Mouse (Mus musculus) macrophage (primary cell): ENCODE measurements around the gene Mylk2. TPM values are rescaled to one million over a fixed set of nuclear protein-coding genes. Genes with fewer than 3 reads are reported as not detected.

Source experiments
- H3K27ac ChIP-seq: fragments of 350-480 bp; formaldehyde crosslinking; 2 replicates; pipeline ENCODE4 v1.9.0; 2021
- H3K36me3 ChIP-seq: fragments of 350-480 bp; formaldehyde crosslinking; 2 replicates; pipeline ENCODE4 v1.9.0; 2021; ENCODE audit errors: inconsistent target
- H3K4me3 ChIP-seq: fragments of 350-480 bp; formaldehyde crosslinking; 2 replicates; pipeline ENCODE4 v1.9.0; 2021; ENCODE audit errors: inconsistent target
- H3K79me2 ChIP-seq: fragments of 350-480 bp; formaldehyde crosslinking; 2 replicates; pipeline ENCODE4 v1.9.0; 2021; ENCODE audit errors: inconsistent target
- WGBS: methylation state at CpG from one replicate; pipeline ENCODE4 v1.1.7; 2026; ENCODE audit warnings: inconsistent platforms; ENCODE audit not compliant: missing documents; 5-methylcytosine and 5-hydroxymethylcytosine counted together
- polyA plus RNA-seq: library from polyadenylated mRNA; stranded (reverse); fragments of 250-400 nt; gene quantifications from 3 replicates; pipeline ENCODE4 v1.2.4, GENCODE M21; 2018; ENCODE audit warnings: inconsistent platforms
- total RNA-seq, 78 experiments: library from RNA; depleted of rRNA; stranded (reverse); fragments of 250-400 nt; gene quantifications; 1 replicate in 9 of 78; 2 replicates in 24 of 78; 3 replicates in 43 of 78; 4 replicates in 2 of 78; pipeline ENCODE4 v1.2.4; 2018; ENCODE audit warnings: inconsistent platforms in 56 of 78

Gene Mylk2
- total RNA-seq (2018; cell fraction: chromatin; rRNA removed): under 1 TPM in 3 of 26 experiments, not detected in 23; 0.16 to 0.94 (median 0.80) TPM
- under 1 TPM in 5 of 26 experiments, not detected in 21; 0.03 to 0.14 (median 0.04) TPM for total RNA-seq (2018; cell fraction: cytosol; rRNA removed)
- total RNA-seq (2018; cell fraction: nucleus; rRNA removed): 1 to 10 TPM in 1 of 26 experiments, under 1 TPM in 5, not detected in 20; 0.29 to 1.1 (median 0.36) TPM
- not detected in 3 replicates for polyA plus RNA-seq

- no peak within 1 kb of the TSS for H3K4me3 ChIP-seq
- H3K27ac ChIP-seq: no peak within 1 kb of the TSS
- no peaks in the 10 kb centered on the region for H3K79me2 ChIP-seq
- 56% methylated on average over 11 of the region's 12 CpGs for WGBS
- no peaks in the 10 kb centered on the region for H3K36me3 ChIP-seq
Measured at GRCm38 (mm10) chr2:152911031-152911430, at the start of gene Mylk2. Gene Mylk2, plus strand, starts transcription at chr2:152911352.

GRCm38 (mm10) chr2:152861891-152862290 lies 49.3 kb upstream of the Mylk2 start:
- 75% methylated on average over 1 of the region's 1 CpGs for WGBS
- no peak overlapping the region for H3K4me3 ChIP-seq
- H3K36me3 ChIP-seq: no peaks in the 10 kb centered on the region

GRCm38 (mm10) chr2:152862638-152863037 lies 48.5 kb upstream of the Mylk2 start:
- H3K4me3 ChIP-seq: no peak overlapping the region
- 98% methylated on average over 3 of the region's 3 CpGs for WGBS
- H3K36me3 ChIP-seq: no peaks in the 10 kb centered on the region
- H3K27ac ChIP-seq: no peak overlapping the region
- H3K79me2 ChIP-seq: peaks cover 75% of the 10 kb centered on the region

More at GRCm38 (mm10) chr2:152861891-152862290, 49.3 kb upstream of the Mylk2 start:
- Histone ChIP-seq H3K27ac (no peak overlapping the region), H3K79me2 (peaks cover 75% of the 10 kb centered on the region)

DNA sequence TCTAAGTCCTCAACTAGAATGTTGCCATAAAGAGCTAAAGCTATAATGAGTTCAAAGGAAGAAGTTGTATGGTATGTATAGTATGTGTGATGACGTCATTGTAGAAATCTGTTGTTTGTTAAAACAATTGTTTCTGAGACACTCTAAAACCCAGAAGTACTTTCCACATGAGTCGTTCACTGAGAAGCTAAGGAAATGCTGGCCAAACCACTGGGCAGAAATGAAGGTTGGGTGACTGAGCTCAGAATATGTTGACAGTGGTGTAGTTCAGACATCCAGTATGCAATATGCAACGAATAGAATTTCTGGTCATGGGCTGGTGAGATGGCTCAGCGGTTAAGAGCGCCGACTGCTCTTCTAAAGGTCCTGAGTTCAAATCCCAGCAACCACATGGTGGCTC lies 47.8 kb upstream of the Mylk2 start:
- Histone ChIP-seq H3K79me2 (peaks cover 75% of the 10 kb centered on the region), H3K27ac (no peak overlapping the region), H3K4me3 (no peak overlapping the region), H3K36me3 (no peaks in the 10 kb centered on the region)
- 92% methylated on average over 6 of the region's 6 CpGs for WGBS

DNA sequence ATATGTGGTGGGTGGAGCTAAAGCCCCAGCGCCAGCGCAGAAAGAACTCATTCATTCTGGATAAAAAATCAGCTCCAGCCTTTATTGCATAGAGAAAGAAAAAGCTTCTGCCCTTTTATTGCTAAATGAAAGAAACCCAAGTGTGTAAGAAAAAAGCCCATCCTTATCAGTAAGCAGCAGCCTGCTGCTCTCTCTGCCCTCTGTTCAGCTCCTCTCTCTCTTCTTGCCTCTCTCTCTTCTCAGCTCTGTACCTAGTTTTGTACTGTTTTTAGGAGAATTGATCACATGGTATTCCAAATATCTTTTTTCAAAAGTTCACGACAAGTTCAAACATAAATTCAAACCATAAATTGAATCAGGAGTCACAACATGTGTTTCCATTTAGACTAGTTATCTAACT lies 32.9 kb upstream of the Mylk2 start:
- 98% methylated on average over 3 of the region's 3 CpGs for WGBS
- Histone ChIP-seq H3K4me3 (no peak overlapping the region), H3K36me3 (no peaks in the 10 kb centered on the region), H3K79me2 (no peaks in the 10 kb centered on the region), H3K27ac (no peak overlapping the region)

- no peaks in the 10 kb centered on the region for H3K79me2 ChIP-seq
- no peak overlapping the region for H3K4me3 ChIP-seq
- H3K36me3 ChIP-seq: 0 out of 2 replicates have a peak, but pooled peaks cover 16% of the 10 kb centered on the region
- H3K27ac ChIP-seq: no peak overlapping the region
- 71% methylated on average over 13 of the region's 13 CpGs for WGBS
Measured at GRCm38 (mm10) chr2:152880898-152881297, 30.3 kb upstream of the Mylk2 start.

GRCm38 (mm10) chr2:152884101-152884645 lies 27.0 kb upstream of the Mylk2 start:
- WGBS: 97% methylated on average over 6 of the region's 6 CpGs
- Histone ChIP-seq H3K79me2 (no peaks in the 10 kb centered on the region), H3K4me3 (no peak overlapping the region), H3K27ac (no peak overlapping the region), H3K36me3 (0 out of 2 replicates have a peak, but pooled peaks cover 24% of the 10 kb centered on the region)

DNA sequence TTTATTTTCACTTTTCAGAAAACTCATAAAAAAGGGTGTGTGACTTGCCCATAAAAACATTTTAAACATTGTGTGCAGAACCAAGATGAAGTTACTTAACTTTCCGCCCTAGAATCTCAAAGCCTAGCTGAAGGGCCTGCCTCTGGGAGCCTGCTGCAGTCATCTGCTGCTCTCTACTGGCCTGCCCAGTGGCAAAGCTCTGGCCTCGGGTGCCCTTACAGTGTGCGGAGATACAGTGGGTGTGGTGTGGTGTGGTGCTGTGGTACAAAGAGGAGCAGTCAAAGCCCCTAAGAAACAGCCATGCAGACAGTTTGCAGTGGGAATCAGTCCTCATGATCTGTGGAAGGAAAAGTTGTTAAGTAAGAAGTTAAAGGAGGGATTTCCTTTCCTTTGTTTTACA lies 23.9 kb upstream of the Mylk2 start:
- H3K4me3 ChIP-seq: no peak overlapping the region
- no peak overlapping the region for H3K27ac ChIP-seq
- H3K36me3 ChIP-seq: peaks cover 36% of the 10 kb centered on the region; the same call in 1 of the 2 replicates
- no peaks in the 10 kb centered on the region for H3K79me2 ChIP-seq
- 95% methylated on average over 3 of the region's 3 CpGs for WGBS

DNA sequence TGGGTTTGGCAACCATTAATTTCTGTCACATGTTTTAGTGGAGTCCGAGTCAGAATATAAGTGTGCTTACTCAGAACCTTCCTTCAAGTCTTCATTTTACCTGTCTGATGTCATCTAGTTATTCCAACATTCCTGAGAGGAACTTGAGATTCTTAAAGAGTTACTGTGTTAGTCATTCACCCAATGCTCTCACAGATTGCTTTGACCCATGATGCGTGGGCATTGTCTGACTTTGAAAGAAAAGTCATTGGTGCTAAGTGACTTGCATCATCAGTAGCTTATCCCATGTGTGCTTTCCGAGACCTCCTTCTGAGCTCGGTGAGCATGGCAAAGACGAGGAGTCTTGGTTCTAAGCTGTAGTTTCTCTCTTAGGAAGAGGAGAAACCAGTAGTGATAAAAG lies 22.4 kb upstream of the Mylk2 start:
- WGBS: 92% methylated on average over 5 of the region's 5 CpGs
- Histone ChIP-seq H3K79me2 (no peaks in the 10 kb centered on the region), H3K36me3 (peaks cover 40% of the 10 kb centered on the region; the same call in 1 of the 2 replicates), H3K27ac (no peak overlapping the region), H3K4me3 (no peak overlapping the region)

DNA sequence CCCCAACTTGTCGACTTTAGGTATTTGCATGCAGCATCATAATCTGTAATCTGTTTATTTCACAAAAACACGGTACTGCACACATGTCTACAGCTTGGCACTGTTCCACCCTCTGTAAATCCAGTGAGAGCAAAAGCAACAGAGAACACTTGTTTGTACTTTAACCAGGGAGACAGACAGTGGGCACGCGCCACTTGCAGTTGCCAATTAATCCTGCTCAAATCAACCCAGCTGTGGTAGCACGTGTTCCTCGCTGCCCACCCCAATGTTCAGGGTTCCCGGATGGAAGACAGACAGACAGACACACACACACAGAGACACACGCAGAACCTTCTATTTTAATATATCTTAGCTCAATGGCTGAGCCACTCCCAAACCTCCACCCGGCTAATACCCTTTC lies 15.3 kb upstream of the Mylk2 start:
- no peak overlapping the region for H3K27ac ChIP-seq
- H3K4me3 ChIP-seq: no peak overlapping the region
- no peaks in the 10 kb centered on the region for H3K79me2 ChIP-seq
- WGBS: 93% methylated on average over 9 of the region's 9 CpGs
- peaks cover 8% of the 10 kb centered on the region; the same call in 1 of the 2 replicates for H3K36me3 ChIP-seq

GRCm38 (mm10) chr2:152896926-152897325 lies 14.2 kb upstream of the Mylk2 start:
- Histone ChIP-seq H3K4me3 (no peak overlapping the region), H3K79me2 (no peaks in the 10 kb centered on the region), H3K27ac (no peak overlapping the region), H3K36me3 (peaks cover 5% of the 10 kb centered on the region; the same call in 1 of the 2 replicates)
- 84% methylated on average over 3 of the region's 3 CpGs for WGBS

DNA sequence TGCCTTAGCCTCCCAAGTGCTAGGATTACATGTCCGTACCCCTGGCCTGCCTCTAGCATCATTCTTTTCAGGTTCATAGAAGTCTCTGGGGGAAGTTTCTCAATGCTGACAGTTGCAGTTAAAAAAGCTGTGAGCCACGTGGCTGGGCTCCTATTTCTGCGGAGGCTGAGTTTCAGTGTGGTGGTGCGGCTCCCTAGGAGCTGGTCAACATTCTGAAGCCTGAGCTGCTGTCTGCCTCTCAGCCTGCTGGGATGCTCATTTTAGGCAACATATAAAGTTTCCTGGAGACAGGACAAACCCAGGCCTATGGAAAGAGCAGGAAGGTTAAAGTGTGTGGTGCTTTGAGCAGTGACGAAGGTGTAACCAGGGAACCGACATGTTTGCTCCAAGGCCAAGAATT lies 12.1 kb upstream of the Mylk2 start:
- whole genome bisulfite sequencing: 92% methylated on average over 6 of the region's 6 CpGs
- Histone ChIP-seq H3K36me3 (no peaks in the 10 kb centered on the region), H3K27ac (no peak overlapping the region), H3K79me2 (no peaks in the 10 kb centered on the region), H3K4me3 (no peak overlapping the region)

GRCm38 (mm10) chr2:152901296-152901695 lies 9.9 kb upstream of the Mylk2 start:
- 96% methylated on average over 15 of the region's 15 CpGs for WGBS
- Histone ChIP-seq H3K27ac (no peak overlapping the region), H3K4me3 (no peak overlapping the region)

GRCm38 (mm10) chr2:152902658-152903057 lies 8.5 kb upstream of the Mylk2 start:
- no peaks in the 10 kb centered on the region for H3K36me3 ChIP-seq

More at GRCm38 (mm10) chr2:152901296-152901695, 9.9 kb upstream of the Mylk2 start:
- Histone ChIP-seq H3K36me3 (no peaks in the 10 kb centered on the region), H3K79me2 (no peaks in the 10 kb centered on the region)

DNA sequence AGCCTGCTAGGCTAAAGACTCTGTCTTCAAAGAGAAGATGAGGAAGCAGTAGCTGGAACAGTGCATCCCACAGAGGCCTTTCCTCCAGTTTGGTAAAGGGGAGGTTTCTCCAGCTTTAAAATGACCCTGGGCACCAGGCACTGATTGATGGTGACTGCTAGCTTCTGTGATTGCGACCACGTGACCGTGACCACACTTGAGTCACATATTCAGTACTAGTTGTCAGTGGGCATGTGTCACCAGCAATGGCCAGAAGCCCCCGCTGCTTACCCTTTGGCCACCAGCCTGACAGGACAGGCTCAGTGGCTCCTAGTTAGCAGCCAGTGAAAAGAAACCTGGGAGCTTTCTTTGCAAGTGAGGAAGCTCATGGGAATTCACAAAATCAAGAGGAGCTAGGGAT lies 7.6 kb upstream of the Mylk2 start:
- Histone ChIP-seq H3K79me2 (no peaks in the 10 kb centered on the region), H3K36me3 (no peaks in the 10 kb centered on the region), H3K4me3 (no peak overlapping the region), H3K27ac (peak overlapping the region; percentile 85)
- WGBS: 59% methylated on average over 4 of the region's 4 CpGs

More at GRCm38 (mm10) chr2:152902658-152903057, 8.5 kb upstream of the Mylk2 start:
- H3K4me3 ChIP-seq: no peak overlapping the region
- no peak overlapping the region for H3K27ac ChIP-seq
- 97% methylated on average over 3 of the region's 3 CpGs for WGBS
- H3K79me2 ChIP-seq: no peaks in the 10 kb centered on the region
